Mouse (Mus musculus) liver, postnatal 0 days (tissue): ENCODE data around the gene Hsd3b7.
"Not testable (repeated sequence)": the region's sequence is repeated elsewhere in the genome, so short reads cannot be mapped to it uniquely, and the experiment has no call there.

ENCODE experiments used
- CTCF ChIP-seq: sonication (generic); IDR thresholded peaks from 2 replicates; pipeline ENCODE4 v1.5.1; 2016; ENCODE audit warnings: antibody characterized with exemption, low read depth
- EP300 ChIP-seq: IDR thresholded peaks from 2 replicates; pipeline ENCODE4 v1.6.1; 2016; ENCODE audit warnings: antibody characterized with exemption, low read depth, mild to moderate bottlenecking

DNA sequence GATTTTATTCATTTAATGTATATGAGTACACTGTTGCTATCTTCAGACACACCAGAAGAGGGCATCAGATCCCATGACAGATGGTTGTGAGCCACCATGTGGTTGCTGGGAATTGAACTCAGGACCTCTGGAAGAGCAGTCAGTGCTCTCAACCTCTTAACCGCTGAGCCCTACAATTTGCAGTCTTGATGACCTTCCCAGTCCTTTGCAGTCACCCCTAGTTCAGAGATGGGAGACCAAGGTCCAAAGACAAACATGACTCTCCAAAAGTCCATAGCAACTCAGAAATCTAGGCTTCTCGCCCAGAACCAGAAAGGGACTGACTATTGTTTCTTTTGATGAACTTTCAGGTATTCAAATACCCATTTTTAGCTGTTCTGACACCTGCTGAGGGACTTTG, 39.6 kb downstream of the Hsd3b7 start:
- TF ChIP-seq CTCF = 0 out of 2 replicates have a peak, but pooled peaks have one; percentile 13
- not testable (repeated sequence) for TF ChIP-seq EP300
